Mouse (Mus musculus): ENCODE measurements at regions not wholly inside any gene's neighbourhood (a gene's known extent, or its start where the extent isn't known, plus 50 kb on each side); places are given as distances from the start of the nearest gene placed in this dataset.

GRCm38 (mm10) chr8:89426969-89427368 lies 383.0 kb upstream of the Sall1 start:
- no peak for DNase-seq (ENCODE audit: low read depth)

DNA sequence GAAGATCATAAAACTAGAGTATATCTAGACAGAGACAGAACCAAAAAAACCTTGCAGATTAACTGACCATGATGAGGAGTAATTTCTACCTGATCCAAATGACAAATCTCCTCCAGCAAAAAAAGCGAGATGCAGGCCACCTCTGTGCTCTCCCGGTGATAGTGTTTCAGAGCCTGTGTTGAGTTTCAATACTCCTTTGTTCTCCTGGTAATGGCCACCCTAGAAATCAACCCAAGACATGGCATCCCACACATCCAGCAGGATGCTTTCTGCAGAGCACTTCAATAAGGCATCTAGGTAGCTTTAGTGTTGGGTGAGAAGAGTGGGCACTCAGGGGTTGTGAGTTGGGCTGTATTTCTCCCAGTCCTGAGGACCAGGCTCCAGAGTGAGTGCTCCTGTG lies 371.3 kb upstream of the Sall1 start:
- no peak for DNase-seq (ENCODE audit: low read depth)

GRCm38 (mm10) chr8:89412500-89412899 lies 368.5 kb upstream of the Sall1 start:
- no peak for DNase-seq (ENCODE audit: low read depth)

GRCm38 (mm10) chr8:89412046-89412445 lies 368.1 kb upstream of the Sall1 start:
- no peak for DNase-seq (ENCODE audit: low read depth)

GRCm38 (mm10) chr8:89406688-89407087 lies 362.7 kb upstream of the Sall1 start:
- DNase-seq (ENCODE audit: low read depth): no peak

GRCm38 (mm10) chr8:89404287-89404686 lies 360.3 kb upstream of the Sall1 start:
- DNase-seq (ENCODE audit: low read depth): no peak

DNA sequence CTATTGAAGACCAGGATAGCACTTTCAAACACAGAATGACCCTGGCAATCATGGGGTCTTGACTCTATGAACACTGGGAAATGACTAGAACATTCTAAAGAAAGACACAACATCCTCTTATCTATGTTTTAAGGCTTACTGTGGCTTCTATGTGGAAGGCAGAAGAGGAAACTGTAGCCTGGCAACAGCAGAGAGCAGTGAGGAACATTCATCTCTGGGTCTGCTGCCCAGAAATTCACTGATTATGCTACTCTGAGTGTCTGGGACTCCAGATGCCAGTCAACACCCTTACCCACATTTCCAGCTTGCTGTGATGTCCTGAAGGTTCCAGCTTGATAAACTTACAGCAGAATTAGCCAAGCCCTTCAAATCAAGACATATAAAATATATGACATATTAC lies 352.7 kb upstream of the Sall1 start:
- DNase-seq (ENCODE audit: low read depth): no peak

- DNase-seq (ENCODE audit: low read depth): no peak
Measured at GRCm38 (mm10) chr8:89392749-89393148, 348.8 kb upstream of the Sall1 start.

DNA sequence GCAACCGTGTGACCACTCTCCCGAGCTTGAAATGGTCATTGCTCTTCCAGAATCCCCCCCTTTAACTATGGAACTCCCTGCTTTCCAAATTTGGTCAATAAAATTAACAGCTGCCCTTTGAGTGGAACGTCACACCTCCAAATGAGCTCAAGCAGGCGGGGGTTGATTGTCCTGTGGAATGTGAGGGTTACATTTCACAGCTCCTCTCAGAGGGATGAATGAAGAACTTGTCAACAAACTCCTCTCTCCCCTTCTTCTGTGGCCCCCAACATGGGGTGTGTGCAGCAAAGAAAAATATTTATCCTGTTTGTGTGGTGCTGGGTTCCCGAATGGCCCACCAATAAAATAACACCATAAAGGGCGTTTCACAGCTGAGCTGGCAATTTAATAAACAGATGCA lies 344.8 kb upstream of the Sall1 start:
- DNase-seq (ENCODE audit: low read depth): no peak

DNA sequence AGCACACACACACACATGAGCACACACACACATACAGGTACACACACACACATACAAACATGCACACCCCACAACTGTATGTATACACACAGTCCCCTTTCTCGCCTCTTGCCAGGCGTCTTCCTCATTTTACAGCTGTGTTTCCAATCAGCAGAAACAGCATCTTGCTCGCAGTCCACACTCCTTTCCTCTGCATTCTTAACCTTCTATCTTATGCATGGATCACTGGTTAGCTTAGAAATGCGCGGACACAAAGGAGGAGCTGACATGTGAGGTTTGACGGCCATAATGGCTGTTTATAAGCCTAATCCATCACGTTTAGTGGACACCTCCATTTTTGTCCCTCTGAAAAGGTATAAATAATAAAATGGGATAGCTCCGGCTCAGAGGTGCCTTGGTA lies 343.3 kb upstream of the Sall1 start:
- no peak for DNase-seq (ENCODE audit: low read depth)

DNA sequence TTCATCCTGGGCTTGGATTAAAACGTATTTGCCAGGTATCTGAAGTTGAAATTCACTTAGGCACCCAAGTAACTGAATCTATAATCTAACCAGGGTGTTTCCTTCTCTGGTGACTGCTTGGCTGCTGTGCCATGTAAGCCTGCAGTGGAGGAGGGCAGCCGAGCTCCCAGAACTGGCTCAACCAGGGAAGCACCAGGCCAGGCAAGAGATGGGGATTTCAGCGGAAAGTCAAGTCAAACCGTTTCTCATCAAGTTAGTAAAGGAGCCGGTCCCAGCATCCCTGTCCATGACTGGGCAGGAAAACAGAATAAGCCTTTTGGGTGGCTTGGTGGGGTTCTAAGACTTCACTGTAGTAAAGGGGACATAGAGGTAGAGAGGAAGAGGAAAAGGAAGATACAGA lies 341.1 kb upstream of the Sall1 start:
- no peak for DNase-seq (ENCODE audit: low read depth)

DNA sequence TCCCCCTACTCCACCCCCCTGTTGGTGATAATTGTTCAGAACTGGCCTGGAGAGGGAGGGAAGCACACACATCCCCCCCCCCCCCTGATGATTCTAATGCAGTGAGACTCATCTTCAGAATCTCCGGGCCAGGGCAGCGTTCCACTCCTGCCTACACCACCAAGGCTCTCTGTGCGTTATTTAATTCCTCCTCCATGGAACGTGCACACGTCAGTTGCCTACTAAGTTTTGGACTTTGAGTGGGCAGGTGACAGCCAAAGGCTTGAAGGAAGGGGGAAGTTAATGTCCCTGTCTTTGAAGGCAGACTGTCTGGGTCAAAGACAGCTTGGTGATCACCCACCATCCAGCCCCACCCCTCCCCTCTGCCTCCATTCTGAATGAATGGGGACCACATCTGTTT lies 339.8 kb upstream of the Sall1 start:
- no peak for DNase-seq (ENCODE audit: low read depth)

DNA sequence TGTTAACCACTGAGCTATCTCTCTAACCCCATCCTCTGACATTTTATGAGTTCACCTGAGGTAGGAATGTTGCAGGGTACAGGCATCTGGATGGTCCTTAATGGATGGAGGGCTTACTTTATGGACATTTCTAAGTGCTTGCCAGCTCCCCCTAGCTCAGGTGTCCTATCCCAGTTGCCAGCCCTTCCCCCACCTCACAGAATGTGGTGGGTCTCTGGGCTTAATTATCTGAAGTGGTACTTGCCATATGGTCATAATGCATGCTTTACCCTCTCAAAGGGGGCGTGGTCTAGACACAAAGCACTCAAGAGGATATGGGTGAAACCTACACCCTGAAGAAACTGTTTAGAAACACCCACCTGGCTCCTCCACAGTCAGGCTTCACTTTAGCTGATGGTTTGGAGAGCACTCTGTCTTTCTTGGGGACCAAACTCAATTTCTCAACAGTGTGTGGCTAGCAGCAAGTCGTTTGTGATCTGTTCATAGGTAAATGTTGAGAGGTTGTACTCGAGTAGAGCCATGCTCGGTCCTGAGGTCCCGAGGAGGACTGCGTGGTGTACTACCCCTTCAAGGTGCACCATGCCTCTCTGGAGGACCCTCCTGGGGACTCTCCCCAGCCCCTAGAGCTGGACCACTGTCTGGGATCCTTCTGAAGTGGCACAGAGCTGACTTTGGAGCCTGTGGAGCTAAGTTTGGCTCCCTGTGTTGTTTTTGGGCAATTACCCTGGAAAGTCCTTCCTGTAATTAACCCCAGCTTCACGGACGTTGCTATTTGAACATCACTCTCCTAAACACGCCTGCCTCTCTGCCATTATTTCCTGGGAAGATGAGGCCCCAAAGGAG lies 338.8 kb upstream of the Sall1 start:
- no peak for DNase-seq (ENCODE audit: low read depth)

GRCm38 (mm10) chr8:89380436-89380835 lies 336.5 kb upstream of the Sall1 start:
- DNase-seq (ENCODE audit: low read depth): no peak

DNA sequence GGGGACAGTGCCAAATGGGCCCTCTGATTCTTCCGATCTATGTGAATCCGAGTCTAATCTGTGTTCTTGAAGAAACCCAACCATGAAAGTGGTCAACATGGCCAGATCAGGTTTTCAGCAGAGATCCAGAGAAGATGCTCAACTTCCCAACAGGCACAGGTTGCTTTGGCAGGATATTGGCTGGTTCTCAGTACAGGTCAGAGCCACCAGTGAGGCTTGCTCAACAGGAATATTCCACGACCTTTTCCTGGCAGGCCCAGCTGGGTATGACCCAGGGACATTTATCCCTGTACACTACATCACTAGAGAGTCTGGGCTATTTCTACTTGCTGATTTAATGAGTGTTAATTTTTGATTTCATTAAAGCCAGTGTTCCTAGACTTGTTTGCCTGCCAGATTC lies 328.8 kb upstream of the Sall1 start:
- no peak for DNase-seq (ENCODE audit: low read depth)

DNA sequence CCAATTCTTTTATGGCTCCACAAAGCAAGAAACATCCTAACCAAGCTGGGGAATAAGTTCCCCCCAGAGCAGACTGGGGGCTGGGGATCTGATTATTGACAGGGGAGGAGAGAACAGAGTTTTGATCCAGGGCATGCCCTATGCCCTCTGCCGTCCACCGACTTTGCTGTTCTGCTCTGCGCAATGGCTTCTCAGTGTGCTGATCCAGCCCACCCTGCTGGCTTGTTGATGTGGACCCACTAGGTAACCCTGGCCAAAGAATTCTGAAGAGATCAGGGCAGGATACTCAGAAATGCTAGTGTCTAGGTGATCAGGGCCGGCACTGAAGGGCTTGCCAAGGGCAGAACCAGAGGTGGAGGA lies 327.8 kb upstream of the Sall1 start:
- DNase-seq (ENCODE audit: low read depth): no peak

- no peak for DNase-seq (ENCODE audit: low read depth)
Measured at GRCm38 (mm10) chr8:89370816-89371772, 327.1 kb upstream of the Sall1 start.

- DNase-seq (ENCODE audit: low read depth): no peak
Measured at GRCm38 (mm10) chr8:89365430-89365829, 321.5 kb upstream of the Sall1 start.

DNA sequence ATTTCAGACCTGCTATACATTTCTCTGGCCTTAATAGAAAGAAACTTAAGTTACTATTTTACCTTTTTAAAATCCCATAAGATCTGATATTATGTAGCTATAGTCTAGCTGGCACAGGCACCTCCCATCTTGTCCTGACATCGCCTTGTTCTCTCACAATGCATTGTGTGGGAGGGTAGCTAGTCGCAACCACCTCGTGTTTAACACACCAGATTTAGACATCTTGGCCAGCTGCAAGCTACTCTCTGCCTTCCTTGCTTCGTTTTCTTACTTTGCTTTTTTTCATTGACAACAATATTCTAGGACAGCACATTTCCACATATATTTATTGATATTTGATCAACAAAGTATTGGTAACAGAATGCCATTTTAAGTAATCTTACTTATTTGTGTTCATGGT lies 314.4 kb upstream of the Sall1 start:
- DNase-seq (ENCODE audit: low read depth): no peak

GRCm38 (mm10) chr8:89345547-89345946 lies 301.6 kb upstream of the Sall1 start:
- no peak for DNase-seq (ENCODE audit: low read depth)

- no peak for DNase-seq (ENCODE audit: low read depth)
Measured at GRCm38 (mm10) chr8:89341686-89342085, 297.7 kb upstream of the Sall1 start.

DNA sequence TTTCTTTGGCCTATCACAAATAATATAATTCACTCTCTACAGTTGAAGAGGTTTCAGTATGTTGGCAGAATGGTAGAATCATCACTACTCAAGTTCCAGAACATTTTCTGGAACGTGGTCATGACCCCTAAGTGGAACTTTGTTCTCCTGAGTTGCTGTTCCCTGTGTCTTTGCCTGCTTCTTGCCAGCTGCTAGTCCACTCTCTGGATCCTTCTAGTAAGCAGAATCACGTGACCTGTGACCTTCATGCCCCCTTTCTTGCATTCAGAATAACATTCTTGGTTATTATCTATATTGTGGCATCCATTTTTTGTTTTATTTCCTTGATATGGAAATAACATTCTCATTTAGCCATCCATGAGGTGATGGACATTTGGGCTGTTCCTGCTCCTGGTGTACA lies 291.5 kb upstream of the Sall1 start:
- DNase-seq (ENCODE audit: low read depth): no peak

DNA sequence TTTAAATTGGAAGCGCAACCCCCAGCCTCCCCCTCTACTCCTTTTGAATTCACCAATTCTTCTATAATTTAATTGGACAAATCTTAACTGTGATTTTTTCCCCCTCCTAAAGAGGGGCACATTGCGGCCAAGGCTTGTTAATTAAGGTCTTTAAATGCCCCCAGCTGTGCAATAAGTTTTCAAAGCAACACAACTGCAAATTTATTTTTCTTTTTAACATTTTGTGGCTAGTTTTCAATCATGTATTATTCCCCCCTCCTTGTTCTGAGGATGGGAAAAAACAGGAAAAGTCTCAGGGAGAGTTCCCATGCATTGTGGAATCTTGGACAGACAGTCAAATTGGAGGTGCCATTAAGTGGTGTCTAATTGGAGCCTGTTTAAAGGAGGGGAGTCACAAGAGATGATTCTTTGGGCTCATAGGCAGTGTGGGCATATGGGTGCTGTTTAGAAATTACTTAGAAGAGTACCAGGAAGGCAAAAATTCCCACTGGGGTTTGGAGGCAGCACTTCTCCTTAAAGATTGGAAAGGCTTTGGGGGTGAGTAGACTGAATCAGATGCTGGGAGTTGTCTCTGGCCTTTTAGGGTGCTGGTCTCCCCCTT lies 281.9 kb upstream of the Sall1 start:
- no peak for DNase-seq (ENCODE audit: low read depth)

All from naive thymus-derived CD4-positive, alpha-beta T cell, adult 2 months (primary cell).